Mouse (Mus musculus) myocyte (in vitro differentiated cells): ENCODE data around the gene Lrrc61.

Experiments used
- MYOD1 ChIP-seq, 3 experiments: IDR thresholded peaks; one replicate each; pipeline ENCODE4 v1.6.1; 2011; ENCODE audit warnings: control low read depth in 2 of 3, low read depth in 2 of 3, mild to moderate bottlenecking in 2 of 3, moderate library complexity in 1 of 3; ENCODE audit not compliant: insufficient read length in 2 of 3, control insufficient read depth in 1 of 3
- POLR2A ChIP-seq: IDR thresholded peaks from one replicate; pipeline ENCODE4 v1.6.1; 2011; ENCODE audit warnings: low read depth, mild to moderate bottlenecking, control low read depth, moderate library complexity; ENCODE audit not compliant: insufficient read length
- POLR2AphosphoS2 ChIP-seq: IDR thresholded peaks from one replicate; pipeline ENCODE4 v1.6.1; 2011; ENCODE audit warnings: low read depth, control low read depth; ENCODE audit not compliant: insufficient read length

DNA sequence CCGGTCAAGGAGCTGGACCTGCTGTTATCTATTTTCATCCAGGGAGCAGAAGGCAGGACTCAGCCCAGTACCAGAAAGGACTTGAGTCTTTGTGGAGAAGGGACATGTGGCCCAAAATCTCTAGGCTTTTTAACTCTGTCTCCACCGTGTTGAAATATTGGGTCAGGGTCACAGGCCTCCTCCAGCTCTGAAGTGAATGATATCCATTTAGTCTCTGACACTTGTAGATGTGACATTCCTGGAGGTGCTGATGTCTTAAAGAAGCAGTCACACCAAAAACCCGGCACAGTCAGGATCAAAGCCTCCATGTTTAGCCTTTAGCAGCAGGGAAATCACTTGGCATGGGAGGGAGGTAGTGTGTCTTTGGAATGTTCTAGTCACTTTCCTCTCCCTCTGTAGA, 13.9 kb upstream of the Lrrc61 start:
- TF ChIP-seq POLR2AphosphoS2, result no peak
- no peak for TF ChIP-seq POLR2A
- no peak for TF ChIP-seq MYOD1 (IDR thresholded peaks at IDR 0.05; ENCODE audit: control insufficient read depth in 1 of 3, insufficient read length in 2 of 3, low read depth in 2 of 3)
